Mouse (Mus musculus) liver, embryonic 14.5 days (tissue): ENCODE results near the gene Sspo.

Experiments
- CTCF ChIP-seq: IDR thresholded peaks from 2 replicates; pipeline ENCODE4 v1.5.1; 2016; ENCODE audit warnings: antibody characterized with exemption, low read depth, control low read depth
- EP300 ChIP-seq: IDR thresholded peaks from 2 replicates; pipeline ENCODE4 v1.6.1; 2016; ENCODE audit warnings: antibody characterized with exemption, low read depth

GRCm38 (mm10) chr6:48410551-48410950 lies 37.5 kb upstream of the Sspo start:
- TF ChIP-seq EP300 (no peak), CTCF (no peak)
